Mouse (Mus musculus) intestine, embryonic 16.5 days (tissue): Measurements from ENCODE around the gene Igflr1. TPM values are rescaled to one million over a fixed set of nuclear protein-coding genes. Genes with fewer than 3 reads are reported as not detected.

Experiments used
- ATAC-seq: fragments of 200-750 bp; cut with Nextera tagmentation; 2 replicates; pipeline ENCODE4 v1.8.0; 2017; ENCODE audit warnings: moderate TSS enrichment, moderate library complexity
- H3K27ac ChIP-seq: fragments of 300-500 bp; sonication (generic); 2 replicates; pipeline ENCODE4 v1.5.1; 2014; ENCODE audit warnings: mild to moderate bottlenecking, low read length
- H3K27me3 ChIP-seq: fragments of 300-500 bp; sonication (generic); replicated peaks from 2 replicates; pipeline ENCODE4 v1.6.1; 2014; ENCODE audit warnings: low read length, control low read depth, mixed read lengths; ENCODE audit not compliant: control insufficient read depth, insufficient read depth
- H3K36me3 ChIP-seq: fragments of 300-500 bp; sonication (generic); 2 replicates; pipeline ENCODE4 v1.6.1; 2014; ENCODE audit warnings: low read length, control low read depth; ENCODE audit not compliant: control insufficient read depth, insufficient read depth
- H3K4me1 ChIP-seq: fragments of 300-500 bp; sonication (generic); 2 replicates; pipeline ENCODE4 v1.6.1; 2014; ENCODE audit warnings: low read length, control low read depth, mixed read lengths; ENCODE audit not compliant: control insufficient read depth, insufficient read depth
- H3K4me2 ChIP-seq: fragments of 300-500 bp; sonication (generic); 2 replicates; pipeline ENCODE4 v1.6.1; 2014; ENCODE audit warnings: low read depth, low read length, control low read depth
- H3K4me3 ChIP-seq: fragments of 300-500 bp; sonication (generic); 2 replicates; pipeline ENCODE4 v1.5.1; 2014; ENCODE audit warnings: mild to moderate bottlenecking, low read length
- H3K9ac ChIP-seq: fragments of 300-500 bp; sonication (generic); 2 replicates; pipeline ENCODE4 v1.6.1; 2014; ENCODE audit warnings: low read depth, low read length
- H3K9me3 ChIP-seq: fragments of 300-500 bp; sonication (generic); 2 replicates; pipeline ENCODE4 v1.6.1; 2016; ENCODE audit warnings: low read length, control low read depth; ENCODE audit not compliant: control insufficient read depth
- WGBS: fragments of 180-500 bp; shearing (Covaris S2); extraction: QIAGEN DNeasy Blood & Tissue Kit; methylation state at CpG from one replicate; pipeline ENCODE4 v1.1.7; 2014; 5-methylcytosine and 5-hydroxymethylcytosine counted together
- polyA plus RNA-seq: library from polyadenylated mRNA; unstranded; fragments of >200 nt; fragmentation: Nextera tagmentation; extraction: Ambion mirVana; gene quantifications from 2 replicates; pipeline ENCODE4 v1.2.1, GENCODE M21; 2015

The Igflr1 gene
- polyA plus RNA-seq, 1 experiment from 2014 or later: 5.4 TPM

DNA sequence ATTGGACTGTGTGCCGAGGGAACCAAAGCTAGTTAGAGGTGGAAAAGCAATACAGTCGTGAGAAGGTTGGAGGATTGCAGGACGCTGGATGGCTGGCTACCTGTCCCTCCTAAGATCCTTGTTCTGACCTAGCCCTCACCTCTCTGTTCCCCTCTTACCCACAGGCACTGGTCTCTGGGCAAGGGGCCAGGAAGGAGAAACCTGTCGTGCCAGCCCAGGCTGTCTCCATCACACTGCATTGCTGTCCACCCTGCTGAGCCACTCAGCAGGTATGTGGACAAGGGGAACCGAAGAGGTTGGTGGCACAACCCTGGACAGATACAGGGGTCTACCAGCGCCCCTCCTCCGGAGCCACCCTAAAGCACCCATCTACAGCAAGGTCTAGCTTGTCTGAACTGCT is 35.4 kb downstream of the Igflr1 start:
- no peaks in the 10 kb centered on the region; the same call in 1 of the 2 replicates for H3K9me3 ChIP-seq
- H3K9ac ChIP-seq: 0 out of 2 replicates have a peak overlapping the region, but pooled peaks have one; percentile 11
- H3K27me3 ChIP-seq: no peaks in the 10 kb centered on the region
- H3K4me1 ChIP-seq: peaks cover 19% of the 10 kb centered on the region
- H3K4me3 ChIP-seq: no peak overlapping the region; the same call in 1 of the 2 replicates
- peak overlapping the region; percentile 46 for H3K27ac ChIP-seq
- no peaks in the 10 kb centered on the region for H3K36me3 ChIP-seq
- H3K4me2 ChIP-seq: 0 out of 2 replicates have a peak overlapping the region, but pooled peaks have one; percentile 31
- 70% methylated on average over 7 of the region's 7 CpGs for WGBS
- no peak for ATAC-seq

DNA sequence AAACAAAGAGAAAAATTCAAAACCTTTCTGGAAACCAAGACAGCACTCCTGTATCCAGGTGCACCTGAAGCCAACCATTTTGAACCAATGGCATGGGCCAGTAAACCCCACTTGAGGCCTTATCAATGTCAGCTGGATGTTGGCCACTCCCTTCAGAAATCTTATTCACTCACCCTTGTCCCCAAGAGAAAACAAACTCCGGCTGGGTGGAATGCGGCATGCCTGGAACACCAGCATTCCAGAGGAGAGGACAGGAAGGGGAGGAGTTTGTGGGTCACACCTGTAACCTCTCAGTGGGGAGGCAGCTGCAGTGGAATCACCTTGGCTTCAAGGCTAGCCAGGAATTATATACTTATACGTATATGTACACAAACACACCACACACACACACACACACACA is 37.4 kb downstream of the Igflr1 start:
- H3K36me3 ChIP-seq: no peaks in the 10 kb centered on the region
- peak; percentile 80 for ATAC-seq
- no peaks in the 10 kb centered on the region; the same call in 1 of the 2 replicates for H3K9me3 ChIP-seq
- H3K27ac ChIP-seq: peak overlapping the region; percentile 71
- no peak overlapping the region for H3K4me2 ChIP-seq
- peaks cover 19% of the 10 kb centered on the region for H3K4me1 ChIP-seq
- H3K9ac ChIP-seq: no peak overlapping the region
- 24% methylated on average over 3 of the region's 3 CpGs for WGBS
- no peaks in the 10 kb centered on the region for H3K27me3 ChIP-seq
- no peak overlapping the region for H3K4me3 ChIP-seq

DNA sequence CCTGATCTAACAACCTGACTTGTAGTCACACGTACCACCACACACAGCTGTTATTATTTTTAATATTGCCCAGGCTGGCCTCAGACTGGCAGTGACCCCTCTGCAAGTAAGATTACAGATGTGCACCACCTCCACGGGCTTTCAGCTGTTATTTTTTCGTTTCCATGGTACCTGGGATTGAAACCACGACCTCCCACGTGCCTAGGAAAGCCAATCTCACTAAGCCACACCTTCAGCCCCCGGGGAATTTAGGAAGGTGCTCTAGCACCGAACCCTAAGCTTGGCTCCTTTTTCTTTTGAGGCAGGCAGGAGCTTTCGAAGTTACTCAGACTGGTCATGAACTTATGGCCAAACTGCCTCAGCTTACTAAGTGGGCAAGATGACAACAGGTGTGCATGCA is 39.2 kb downstream of the Igflr1 start:
- H3K27me3 ChIP-seq: no peaks in the 10 kb centered on the region
- no peak overlapping the region for H3K9ac ChIP-seq
- ATAC-seq: no peak
- H3K4me3 ChIP-seq: no peak overlapping the region
- peaks cover 23% of the 10 kb centered on the region for H3K4me1 ChIP-seq
- H3K4me2 ChIP-seq: no peak overlapping the region
- H3K27ac ChIP-seq: no peak overlapping the region
- H3K9me3 ChIP-seq: no peaks in the 10 kb centered on the region
- no peaks in the 10 kb centered on the region for H3K36me3 ChIP-seq
- WGBS: 64% methylated on average over 8 of the region's 8 CpGs

DNA sequence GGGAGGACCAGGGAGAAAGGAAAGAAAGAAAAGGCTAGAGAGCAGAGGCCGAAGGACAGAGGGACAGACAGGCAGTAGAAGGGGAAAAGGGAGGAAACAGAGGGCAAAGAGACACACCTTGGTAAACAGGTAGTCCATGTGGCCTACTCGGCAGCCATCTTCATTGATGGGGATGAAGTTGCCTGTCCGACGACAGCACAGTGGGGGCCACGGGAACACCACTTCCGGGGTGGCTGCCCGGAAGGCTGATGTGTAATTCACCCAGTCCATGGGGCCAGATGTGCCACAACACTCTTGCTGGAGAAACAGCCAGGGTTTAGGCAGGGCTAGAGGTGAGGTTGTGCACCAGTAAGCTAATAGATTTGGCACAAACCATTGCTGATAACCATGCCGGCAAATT is 39.7 kb downstream of the Igflr1 start:
- H3K4me1 ChIP-seq: peaks cover 19% of the 10 kb centered on the region
- no peaks in the 10 kb centered on the region for H3K27me3 ChIP-seq
- no peak overlapping the region for H3K27ac ChIP-seq
- H3K36me3 ChIP-seq: no peaks in the 10 kb centered on the region
- H3K9ac ChIP-seq: no peak overlapping the region
- no peak overlapping the region for H3K4me3 ChIP-seq
- no peaks in the 10 kb centered on the region for H3K9me3 ChIP-seq
- no peak for ATAC-seq
- 83% methylated on average over 8 of the region's 8 CpGs for WGBS
- no peak overlapping the region for H3K4me2 ChIP-seq

DNA sequence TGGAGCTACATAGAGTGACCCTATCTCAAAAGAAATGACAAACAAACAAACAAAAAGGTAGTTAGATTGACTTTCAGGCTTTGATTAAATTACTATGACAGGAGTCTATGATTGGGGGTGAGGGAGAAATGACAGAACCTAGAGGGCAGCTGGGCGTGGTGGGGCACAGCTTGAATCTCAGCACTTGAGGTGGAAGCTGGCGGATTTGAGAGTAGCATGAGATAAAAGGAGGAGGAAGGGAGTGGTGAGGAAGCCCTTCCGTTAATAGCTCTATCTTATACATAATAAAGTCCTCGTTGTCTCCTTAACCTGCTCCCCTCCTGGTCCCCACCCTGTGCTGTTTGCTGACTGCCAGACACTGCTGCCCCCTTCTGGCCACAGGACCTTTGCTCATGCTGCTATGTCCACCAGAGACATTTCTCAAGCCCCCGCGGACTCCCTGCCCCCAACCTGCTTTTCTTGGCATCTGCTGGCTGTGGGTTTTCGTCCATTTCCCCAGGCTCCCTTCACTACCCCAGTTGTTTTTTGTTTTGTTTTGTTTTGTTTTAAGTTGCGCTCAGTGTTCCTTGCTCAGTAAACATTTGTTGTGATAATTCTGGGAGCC is 42.6 kb downstream of the Igflr1 start:
- peak; percentile 45; the same call in 1 of the 2 replicates for ATAC-seq
- Histone ChIP-seq H3K4me3 (no peak overlapping the region), H3K9me3 (no peaks in the 10 kb centered on the region), H3K27ac (no peak overlapping the region), H3K9ac (0 out of 2 replicates have a peak overlapping the region, but pooled peaks have one; percentile 30), H3K4me1 (peaks cover 11% of the 10 kb centered on the region), H3K4me2 (no peak overlapping the region), H3K27me3 (no peaks in the 10 kb centered on the region), H3K36me3 (no peaks in the 10 kb centered on the region)
- 24% methylated on average over 8 of the region's 8 CpGs for WGBS

DNA sequence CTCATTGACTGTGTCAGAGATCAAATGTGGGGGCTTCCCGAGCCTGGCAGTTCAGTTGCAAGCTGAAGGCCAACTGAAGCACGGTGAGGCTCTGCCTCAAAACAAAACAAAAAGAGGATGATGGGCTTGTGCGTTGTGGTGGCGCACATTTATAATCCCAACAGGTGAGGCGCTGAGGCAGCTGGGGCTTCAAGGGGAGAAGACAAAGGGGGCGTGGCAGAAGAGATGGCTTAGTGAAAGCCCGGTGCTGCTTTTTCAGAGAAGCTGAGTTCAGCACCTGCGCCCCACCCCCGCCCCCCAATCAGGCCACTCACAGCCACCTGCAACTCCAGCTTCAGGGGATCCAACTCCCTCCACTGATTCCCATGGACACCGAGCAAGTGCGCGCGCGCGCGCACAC is 43.2 kb downstream of the Igflr1 start:
- H3K4me1 ChIP-seq: peaks cover 12% of the 10 kb centered on the region
- H3K9me3 ChIP-seq: no peaks in the 10 kb centered on the region
- ATAC-seq: no peak
- no peak overlapping the region for H3K4me2 ChIP-seq
- no peaks in the 10 kb centered on the region for H3K36me3 ChIP-seq
- WGBS: 52% methylated on average over 16 of the region's 16 CpGs
- no peak overlapping the region for H3K4me3 ChIP-seq
- 0 out of 2 replicates have a peak overlapping the region, but pooled peaks have one; percentile 30 for H3K9ac ChIP-seq
- no peaks in the 10 kb centered on the region for H3K27me3 ChIP-seq
- no peak overlapping the region for H3K27ac ChIP-seq

DNA sequence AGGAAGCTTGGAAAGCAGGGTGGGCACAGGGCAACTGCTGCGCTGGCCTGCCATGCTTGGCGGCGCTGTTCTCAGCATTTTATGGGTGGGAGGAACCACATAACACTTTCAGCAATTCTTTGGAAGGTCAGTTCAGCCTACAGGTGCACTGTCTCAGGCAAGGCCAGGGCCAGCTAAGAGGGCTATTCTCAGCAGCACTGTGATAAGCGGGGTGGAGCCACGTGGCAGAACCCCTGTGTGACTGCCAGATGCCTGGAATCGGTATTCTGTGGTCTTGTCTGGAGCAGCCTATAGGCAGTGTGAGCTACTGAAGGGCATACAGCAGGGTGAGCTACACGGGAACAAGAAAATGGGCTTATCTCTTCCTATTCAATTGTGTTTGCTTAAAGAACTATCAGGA is 44.8 kb downstream of the Igflr1 start:
- H3K27me3 ChIP-seq: no peaks in the 10 kb centered on the region
- ATAC-seq: peak; percentile 49
- peaks cover 12% of the 10 kb centered on the region for H3K4me1 ChIP-seq
- H3K36me3 ChIP-seq: no peaks in the 10 kb centered on the region
- 0 out of 2 replicates have a peak overlapping the region, but pooled peaks have one; percentile 19 for H3K27ac ChIP-seq
- no peaks in the 10 kb centered on the region for H3K9me3 ChIP-seq
- H3K4me3 ChIP-seq: no peak overlapping the region
- H3K4me2 ChIP-seq: no peak overlapping the region
- no peak overlapping the region for H3K9ac ChIP-seq
- 38% methylated on average over 7 of the region's 7 CpGs for WGBS

DNA sequence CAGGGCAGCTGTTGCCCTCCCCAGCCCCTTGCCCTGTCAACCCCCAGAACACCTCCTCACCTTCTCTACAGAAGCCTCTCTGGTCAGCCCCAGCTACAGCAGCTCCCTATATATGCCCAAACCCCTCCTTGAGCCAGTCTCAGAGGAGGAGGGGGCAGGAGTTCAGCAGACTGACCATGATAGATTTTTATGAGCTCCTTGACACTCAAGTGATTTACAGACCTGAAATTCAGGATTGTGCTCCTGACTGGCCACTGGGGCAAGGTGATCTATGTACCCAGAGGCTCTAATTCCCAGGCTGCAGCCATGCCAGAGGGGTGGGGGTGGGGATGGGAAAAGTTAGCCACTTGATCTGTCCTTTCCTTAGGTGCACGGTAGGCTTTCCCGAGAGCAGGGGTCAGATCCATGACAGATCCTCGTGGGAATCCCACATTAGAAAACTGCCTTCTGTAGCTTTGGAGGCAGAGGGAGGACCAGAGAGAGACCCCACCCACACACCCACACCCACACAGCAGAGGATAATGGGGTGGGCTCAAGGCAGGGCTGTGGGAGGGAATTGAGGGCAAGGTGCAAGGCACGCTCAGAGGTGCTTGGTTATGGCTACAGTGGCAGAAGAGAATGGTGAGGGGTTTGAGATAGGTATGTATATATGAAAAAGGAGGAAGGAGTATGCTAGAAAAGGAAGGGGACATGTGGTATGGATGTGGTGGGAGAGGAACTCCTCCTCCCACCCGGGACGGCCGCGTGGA is 47.6 kb downstream of the Igflr1 start, which contains the start of gene Upk1a:
TSS of gene Upk1a (minus strand) at position 194 of the 749 bp plus-strand sequence.
- ATAC-seq: peak; percentile 57

DNA sequence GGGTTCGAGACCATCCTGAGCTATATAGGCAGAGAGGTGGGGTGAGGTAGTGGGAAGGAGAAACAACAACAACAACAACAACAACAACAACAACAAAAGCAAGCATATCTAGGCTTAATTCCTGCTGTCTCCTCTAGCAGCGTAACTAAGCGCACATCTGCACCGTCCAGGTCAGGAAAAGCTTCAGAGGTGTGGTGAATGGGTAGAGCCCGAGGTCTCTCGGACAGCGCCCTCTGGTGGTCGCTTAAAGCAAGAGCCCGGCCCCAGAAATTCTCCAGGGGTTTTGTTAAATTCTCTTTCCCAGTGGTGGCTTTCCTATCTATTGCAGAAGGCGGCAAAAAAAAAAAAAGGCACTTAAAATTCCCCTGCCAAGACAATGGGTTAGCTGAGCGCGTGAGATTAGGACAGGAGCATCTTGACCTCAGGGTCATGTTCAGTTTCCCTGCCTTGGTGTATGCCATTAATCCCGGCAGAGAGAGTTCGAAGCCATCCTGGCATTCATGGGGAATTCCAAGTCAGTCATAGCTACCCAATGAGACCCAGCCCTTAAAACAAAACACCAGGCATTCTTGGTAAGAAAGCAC is 48.4 kb downstream of the Igflr1 start:
- Histone ChIP-seq H3K36me3 (peaks cover 14% of the 10 kb centered on the region; the same call in 1 of the 2 replicates), H3K4me2 (no peak overlapping the region), H3K9me3 (no peaks in the 10 kb centered on the region), H3K27me3 (no peaks in the 10 kb centered on the region), H3K9ac (no peak overlapping the region), H3K27ac (no peak overlapping the region), H3K4me1 (peaks cover 8% of the 10 kb centered on the region), H3K4me3 (no peak overlapping the region)
- 19% methylated on average over 14 of the region's 14 CpGs for WGBS
- peak; percentile 47 for ATAC-seq

More for the DNA sequence above, 47.6 kb downstream of the Igflr1 start, which contains the start of gene Upk1a:
- H3K27ac ChIP-seq: no peak within 1 kb of the TSS
- no peaks in the 10 kb centered on the region for H3K27me3 ChIP-seq
- no peak within 1 kb of the TSS for H3K4me3 ChIP-seq
- H3K4me2 ChIP-seq: no peak within 1 kb of the TSS
- H3K4me1 ChIP-seq: peaks cover 12% of the 10 kb centered on the region
- H3K9me3 ChIP-seq: no peaks in the 10 kb centered on the region
- 45% methylated on average over 8 of the region's 8 CpGs for WGBS
- no peak within 1 kb of the TSS for H3K9ac ChIP-seq
- peaks cover 14% of the 10 kb centered on the region; the same call in 1 of the 2 replicates for H3K36me3 ChIP-seq
